Mouse (Mus musculus): ENCODE results near the gene Htra1. TPM values are rescaled to one million over a fixed set of nuclear protein-coding genes. Genes with fewer than 3 reads are reported as not detected.

Htra1 gene
- polyA plus RNA-seq, 1 experiment = 74.8 TPM

DNA sequence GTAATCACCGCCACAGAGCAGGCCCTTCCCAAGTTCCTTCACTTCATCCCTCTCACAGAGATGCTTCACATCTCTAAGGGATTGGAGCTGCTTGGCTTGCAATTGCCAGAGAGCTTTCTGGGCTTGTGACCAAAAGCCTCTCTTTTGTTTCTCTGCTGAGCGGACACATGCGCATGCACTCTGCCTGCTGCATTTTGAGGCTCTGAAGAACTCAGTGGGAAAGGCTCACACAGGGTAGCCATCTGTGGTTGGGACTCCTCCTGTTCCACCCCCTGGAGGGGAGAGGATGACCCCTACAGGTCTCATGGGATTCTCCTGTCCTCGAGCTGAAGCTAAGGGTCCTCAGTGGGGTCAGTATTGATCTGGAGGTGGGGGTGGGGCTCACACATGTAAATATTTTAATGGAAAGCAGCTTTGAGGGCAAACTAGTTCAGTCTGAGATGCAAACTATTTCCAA, 30.0 kb downstream of the Htra1 start:
- TF ChIP-seq CTCF (IDR thresholded peaks at IDR 0.05; ENCODE audit: control insufficient read depth, insufficient read depth, insufficient read length) = no peak
- no peak for TF ChIP-seq MYOG (IDR thresholded peaks at IDR 0.05; ENCODE audit: control insufficient read depth, extremely low read depth, insufficient read length)
- no peak for TF ChIP-seq MYOD1 (IDR thresholded peaks at IDR 0.05; ENCODE audit: control insufficient read depth, insufficient read length, low read depth)
- TF ChIP-seq CEBPB (IDR thresholded peaks at IDR 0.05; ENCODE audit: low read depth) = no peak
- TF ChIP-seq USF1 (IDR thresholded peaks at IDR 0.05; ENCODE audit: low read depth) = no peak
- TF ChIP-seq MAX (IDR thresholded peaks at IDR 0.05) = no peak
- no peak for TF ChIP-seq FOSL1 (IDR thresholded peaks at IDR 0.05; ENCODE audit: insufficient read depth, low read length, poor library complexity, severe bottlenecking)
- H3K36me3 ChIP-seq (ENCODE audit: control insufficient read depth, insufficient read depth) = peaks cover 25% of the 10 kb centered on the region
- no peaks in the 10 kb centered on the region for H3K27me3 ChIP-seq (ENCODE audit: control insufficient read depth, insufficient read depth, insufficient read length)
- H3K79me2 ChIP-seq (ENCODE audit: control insufficient read depth, insufficient read depth) = peaks cover 1% of the 10 kb centered on the region
- no peak overlapping the region for H3K4me3 ChIP-seq (ENCODE audit: insufficient read depth, poor library complexity, severe bottlenecking)
- no peak overlapping the region for H3ac ChIP-seq (ENCODE audit: control insufficient read depth, insufficient read length, low read depth)
- peaks cover 2% of the 10 kb centered on the region for H3K79me3 ChIP-seq (ENCODE audit: low read depth)

DNA sequence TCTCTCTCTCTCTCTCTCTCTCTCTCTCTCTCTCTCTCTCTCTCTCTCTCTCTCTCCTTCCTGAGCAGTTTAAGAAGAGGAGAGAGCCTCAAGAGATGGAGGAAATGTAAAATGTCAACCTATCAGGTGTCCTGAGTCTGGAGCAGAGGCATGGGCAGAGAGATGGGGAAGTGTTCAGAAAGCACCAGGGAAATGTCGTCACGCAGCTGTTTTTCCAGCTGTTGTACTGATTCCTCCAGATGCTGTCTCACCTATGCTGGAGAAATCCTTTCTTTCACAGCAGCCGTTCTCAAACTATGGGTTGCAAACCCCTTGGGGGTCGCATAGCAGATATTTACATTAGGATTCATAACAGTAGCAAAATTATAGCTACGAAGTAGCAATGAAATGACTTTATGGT, 30.5 kb downstream of the Htra1 start:
- no peak overlapping the region for H3K4me3 ChIP-seq (ENCODE audit: insufficient read depth, poor library complexity, severe bottlenecking)
- no peaks in the 10 kb centered on the region for H3K79me2 ChIP-seq (ENCODE audit: control insufficient read depth, insufficient read depth)
- peaks cover 22% of the 10 kb centered on the region for H3K36me3 ChIP-seq (ENCODE audit: control insufficient read depth, insufficient read depth)
- peaks cover 2% of the 10 kb centered on the region for H3K79me3 ChIP-seq (ENCODE audit: low read depth)
- TF ChIP-seq USF1 (IDR thresholded peaks at IDR 0.05; ENCODE audit: low read depth) (no peak), MYOD1 (IDR thresholded peaks at IDR 0.05; ENCODE audit: control insufficient read depth, insufficient read length, low read depth) (peak; percentile 86)
- no peaks in the 10 kb centered on the region for H3K27me3 ChIP-seq (ENCODE audit: control insufficient read depth, insufficient read depth, insufficient read length)
- H3ac ChIP-seq (ENCODE audit: control insufficient read depth, insufficient read length, low read depth) = no peak overlapping the region

DNA sequence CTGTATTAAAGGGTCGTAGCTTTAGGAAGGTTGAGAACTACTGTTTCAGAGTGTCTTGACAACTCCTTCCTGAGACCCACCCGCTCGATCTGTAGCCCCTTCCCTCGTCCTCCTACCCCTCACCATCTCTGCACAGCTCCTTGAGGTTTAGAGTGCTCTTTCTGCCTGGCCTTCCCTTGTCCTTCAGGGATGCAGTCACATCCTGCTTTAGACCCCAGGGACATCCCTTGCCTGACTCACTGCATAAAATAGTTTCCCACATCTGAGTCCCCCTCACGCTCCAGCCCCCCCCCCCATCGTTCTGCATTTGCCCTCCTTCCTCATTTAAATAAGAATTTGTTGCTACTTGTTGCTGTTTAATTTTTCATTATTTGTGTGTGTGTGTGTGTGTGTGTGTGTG, 31.0 kb downstream of the Htra1 start:
- H3K27me3 ChIP-seq (ENCODE audit: control insufficient read depth, insufficient read depth, insufficient read length) = no peaks in the 10 kb centered on the region
- no peak overlapping the region for H3K4me3 ChIP-seq (ENCODE audit: insufficient read depth, poor library complexity, severe bottlenecking)
- peaks cover 24% of the 10 kb centered on the region for H3K36me3 ChIP-seq (ENCODE audit: control insufficient read depth, insufficient read depth)
- no peaks in the 10 kb centered on the region for H3K79me2 ChIP-seq (ENCODE audit: control insufficient read depth, insufficient read depth)
- H3ac ChIP-seq (ENCODE audit: control insufficient read depth, insufficient read length, low read depth) = peak overlapping the region; percentile 24
- peaks cover 2% of the 10 kb centered on the region for H3K79me3 ChIP-seq (ENCODE audit: low read depth)
- TF ChIP-seq USF1 (IDR thresholded peaks at IDR 0.05; ENCODE audit: low read depth) = no peak
- TF ChIP-seq MYOG (IDR thresholded peaks at IDR 0.05; ENCODE audit: control insufficient read depth, extremely low read depth, insufficient read length) = no peak
- no peak for TF ChIP-seq CTCF (IDR thresholded peaks at IDR 0.05; ENCODE audit: control insufficient read depth, insufficient read depth, insufficient read length)
- no peak for TF ChIP-seq MAX (IDR thresholded peaks at IDR 0.05)
- no peak for TF ChIP-seq FOSL1 (IDR thresholded peaks at IDR 0.05; ENCODE audit: insufficient read depth, low read length, poor library complexity, severe bottlenecking)

DNA sequence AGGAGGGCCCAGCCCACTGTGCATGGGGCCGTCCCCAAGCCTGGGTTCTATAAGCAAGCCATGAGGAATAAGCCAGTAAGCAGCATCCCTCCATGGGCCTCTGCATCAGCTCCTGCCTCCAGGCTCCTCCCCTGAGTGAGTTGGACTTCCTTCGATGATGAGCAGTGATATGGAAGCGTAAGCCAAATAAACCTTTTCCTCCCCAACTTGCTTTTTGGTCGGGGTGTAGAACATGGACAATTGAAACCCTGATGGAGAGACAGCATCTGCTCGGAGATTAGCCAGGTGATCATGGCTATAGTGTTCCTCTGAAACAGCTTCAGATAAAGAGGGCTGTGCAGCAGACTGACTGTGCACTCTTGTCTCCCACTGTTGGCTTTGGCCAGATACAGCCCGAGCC, 32.0 kb downstream of the Htra1 start:
- Histone ChIP-seq H3K36me3 (ENCODE audit: control insufficient read depth, insufficient read depth) (peaks cover 25% of the 10 kb centered on the region), H3K27me3 (ENCODE audit: control insufficient read depth, insufficient read depth, insufficient read length) (no peaks in the 10 kb centered on the region), H3ac (ENCODE audit: control insufficient read depth, insufficient read length, low read depth) (no peak overlapping the region), H3K79me3 (ENCODE audit: low read depth) (peaks cover 2% of the 10 kb centered on the region), H3K79me2 (ENCODE audit: control insufficient read depth, insufficient read depth) (no peaks in the 10 kb centered on the region), H3K4me3 (ENCODE audit: insufficient read depth, poor library complexity, severe bottlenecking) (no peak overlapping the region)
- no peak for TF ChIP-seq CEBPB (IDR thresholded peaks at IDR 0.05; ENCODE audit: low read depth)
- no peak for TF ChIP-seq FOSL1 (IDR thresholded peaks at IDR 0.05; ENCODE audit: insufficient read depth, low read length, poor library complexity, severe bottlenecking)
- TF ChIP-seq MAX (IDR thresholded peaks at IDR 0.05) = no peak
- no peak for TF ChIP-seq USF1 (IDR thresholded peaks at IDR 0.05; ENCODE audit: low read depth)
- TF ChIP-seq CTCF (IDR thresholded peaks at IDR 0.05; ENCODE audit: control insufficient read depth, insufficient read depth, insufficient read length) = no peak
- no peak for TF ChIP-seq MYOD1 (IDR thresholded peaks at IDR 0.05; ENCODE audit: control insufficient read depth, insufficient read length, low read depth)
- TF ChIP-seq MYOG (IDR thresholded peaks at IDR 0.05; ENCODE audit: control insufficient read depth, extremely low read depth, insufficient read length) = no peak

DNA sequence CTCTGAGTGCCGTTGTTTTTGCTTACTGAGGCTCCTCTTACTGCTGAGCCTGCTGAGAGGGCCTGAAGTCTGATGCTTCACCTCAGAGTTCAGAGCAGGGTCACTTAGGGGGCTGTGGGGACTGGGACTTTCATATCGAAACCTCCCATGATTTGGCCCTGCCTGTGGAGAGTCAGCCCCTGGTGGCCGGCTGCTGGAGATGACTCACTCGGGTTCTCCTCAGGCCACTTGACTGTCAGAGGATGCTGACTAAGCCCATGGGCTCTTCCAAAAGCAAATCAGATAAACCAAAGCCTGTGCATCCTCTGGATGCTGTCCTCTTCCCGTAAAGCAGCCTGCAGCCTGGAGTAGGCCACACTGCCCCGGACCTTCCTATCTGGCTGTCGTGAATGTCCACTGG, 32.6 kb downstream of the Htra1 start:
- Histone ChIP-seq H3K27me3 (ENCODE audit: control insufficient read depth, insufficient read depth, insufficient read length) (no peaks in the 10 kb centered on the region), H3K79me2 (ENCODE audit: control insufficient read depth, insufficient read depth) (no peaks in the 10 kb centered on the region), H3ac (ENCODE audit: control insufficient read depth, insufficient read length, low read depth) (peak overlapping the region; percentile 32), H3K79me3 (ENCODE audit: low read depth) (peaks cover 2% of the 10 kb centered on the region), H3K4me3 (ENCODE audit: insufficient read depth, poor library complexity, severe bottlenecking) (no peak overlapping the region), H3K36me3 (ENCODE audit: control insufficient read depth, insufficient read depth) (peaks cover 27% of the 10 kb centered on the region)
- no peak for TF ChIP-seq MAX (IDR thresholded peaks at IDR 0.05)
- peak; percentile 60 for TF ChIP-seq FOSL1 (IDR thresholded peaks at IDR 0.05; ENCODE audit: insufficient read depth, low read length, poor library complexity, severe bottlenecking)
- peak; percentile 17 for TF ChIP-seq MYOD1 (IDR thresholded peaks at IDR 0.05; ENCODE audit: control insufficient read depth, insufficient read length, low read depth)

DNA sequence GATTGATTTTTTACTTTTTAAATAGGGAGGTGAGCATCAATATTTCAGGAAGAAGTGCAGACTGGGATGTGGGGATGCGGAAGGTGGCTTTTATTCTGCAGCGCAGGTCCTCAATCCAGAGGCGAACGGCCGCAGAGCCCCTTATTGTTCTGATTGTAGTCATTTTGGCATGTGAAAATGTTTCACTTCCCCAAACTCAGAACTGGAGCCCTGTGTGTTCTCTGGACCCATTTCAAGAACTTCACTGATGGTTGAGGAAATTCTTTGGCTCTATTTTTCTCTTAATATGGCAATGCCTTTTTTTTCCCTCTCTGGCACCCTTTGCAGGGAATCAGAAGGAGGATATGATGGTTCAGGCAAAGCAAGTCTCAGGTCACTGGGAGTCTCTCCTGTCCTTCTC, 33.2 kb downstream of the Htra1 start:
- Histone ChIP-seq H3K27me3 (ENCODE audit: control insufficient read depth, insufficient read depth, insufficient read length) (no peaks in the 10 kb centered on the region), H3ac (ENCODE audit: control insufficient read depth, insufficient read length, low read depth) (no peak overlapping the region), H3K4me3 (ENCODE audit: insufficient read depth, poor library complexity, severe bottlenecking) (no peak overlapping the region), H3K36me3 (ENCODE audit: control insufficient read depth, insufficient read depth) (peaks cover 32% of the 10 kb centered on the region), H3K79me2 (ENCODE audit: control insufficient read depth, insufficient read depth) (no peaks in the 10 kb centered on the region), H3K79me3 (ENCODE audit: low read depth) (peaks cover 2% of the 10 kb centered on the region)
- TF ChIP-seq MYOD1 (IDR thresholded peaks at IDR 0.05; ENCODE audit: control insufficient read depth, insufficient read length, low read depth) = no peak
- TF ChIP-seq MYOG (IDR thresholded peaks at IDR 0.05; ENCODE audit: control insufficient read depth, extremely low read depth, insufficient read length) = no peak
- TF ChIP-seq FOSL1 (IDR thresholded peaks at IDR 0.05; ENCODE audit: insufficient read depth, low read length, poor library complexity, severe bottlenecking) = no peak
- no peak for TF ChIP-seq USF1 (IDR thresholded peaks at IDR 0.05; ENCODE audit: low read depth)
- no peak for TF ChIP-seq MAX (IDR thresholded peaks at IDR 0.05)
- TF ChIP-seq CEBPB (IDR thresholded peaks at IDR 0.05; ENCODE audit: low read depth) = no peak
- TF ChIP-seq CTCF (IDR thresholded peaks at IDR 0.05; ENCODE audit: control insufficient read depth, insufficient read depth, insufficient read length) = no peak
